Mouse (Mus musculus) liver, postnatal 0 days (tissue): ENCODE measurements around the gene Nbeal2.

Experiments
- CTCF ChIP-seq: sonication (generic); IDR thresholded peaks from 2 replicates; pipeline ENCODE4 v1.5.1; 2016; ENCODE audit warnings: antibody characterized with exemption, low read depth
- EP300 ChIP-seq: IDR thresholded peaks from 2 replicates; pipeline ENCODE4 v1.6.1; 2016; ENCODE audit warnings: antibody characterized with exemption, low read depth, mild to moderate bottlenecking

GRCm38 (mm10) chr9:110683574-110684099 is 29.7 kb upstream of the Nbeal2 start:
- TF ChIP-seq CTCF (no peak), EP300 (no peak)
